Mouse (Mus musculus): ENCODE results near the gene Elane. TPM values are rescaled to one million over a fixed set of nuclear protein-coding genes. Genes with fewer than 3 reads are reported as not detected.

Elane gene
- polyA plus RNA-seq, 1 experiment from 2014 or later = 11.1 TPM

GRCm38 (mm10) chr10:79852827-79853226, 33.2 kb upstream of the Elane start:
- peak overlapping the region; percentile 85 for H3K4me2 ChIP-seq
- no peak for ATAC-seq (ENCODE audit: insufficient read depth, low FRiP score, low read depth)
- H3K27ac ChIP-seq = peak overlapping the region; percentile 100
- peaks cover 37% of the 10 kb centered on the region for H3K4me1 ChIP-seq
- H3K9me3 ChIP-seq = no peaks in the 10 kb centered on the region
- WGBS = 14% methylated on average over 8 of the region's 8 CpGs
- H3K27me3 ChIP-seq (replicated peaks) = no peaks in the 10 kb centered on the region
- H3K9ac ChIP-seq = peak overlapping the region; percentile 33; the same call in 1 of the 2 replicates
- no peaks in the 10 kb centered on the region for H3K36me3 ChIP-seq
- peak overlapping the region; percentile 96 for H3K4me3 ChIP-seq (replicated peaks)

DNA sequence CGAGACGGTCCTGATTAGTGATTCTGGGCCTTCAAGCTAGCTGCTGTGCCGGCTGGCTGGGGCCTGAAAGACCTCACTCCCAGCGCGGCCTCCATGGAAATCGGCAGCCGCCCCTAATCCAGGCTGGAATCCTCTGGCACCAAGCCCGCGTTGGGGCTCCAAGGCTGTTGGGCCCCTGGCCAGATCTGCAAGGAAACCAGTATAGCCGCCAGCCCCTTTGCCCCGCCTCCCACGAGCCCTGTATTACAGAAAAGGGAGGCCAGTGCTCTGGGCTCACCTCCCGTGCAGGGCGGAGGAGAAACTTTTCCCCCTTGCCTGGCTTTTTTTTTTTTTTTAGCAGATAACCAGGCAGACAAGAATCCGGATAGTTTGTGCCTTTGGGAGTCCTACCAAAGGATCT, 32.7 kb upstream of the Elane start:
- Histone ChIP-seq H3K36me3 (no peaks in the 10 kb centered on the region), H3K9ac (peak overlapping the region; percentile 51), H3K27ac (peak overlapping the region; percentile 100), H3K4me3 (replicated peaks) (peak overlapping the region; percentile 96), H3K4me1 (peaks cover 43% of the 10 kb centered on the region), H3K9me3 (no peaks in the 10 kb centered on the region), H3K4me2 (peak overlapping the region; percentile 85), H3K27me3 (replicated peaks) (no peaks in the 10 kb centered on the region)
- peak; percentile 55 for ATAC-seq (ENCODE audit: insufficient read depth, low FRiP score, low read depth)
- WGBS = under 1% methylated on average over 15 of the region's 15 CpGs

DNA sequence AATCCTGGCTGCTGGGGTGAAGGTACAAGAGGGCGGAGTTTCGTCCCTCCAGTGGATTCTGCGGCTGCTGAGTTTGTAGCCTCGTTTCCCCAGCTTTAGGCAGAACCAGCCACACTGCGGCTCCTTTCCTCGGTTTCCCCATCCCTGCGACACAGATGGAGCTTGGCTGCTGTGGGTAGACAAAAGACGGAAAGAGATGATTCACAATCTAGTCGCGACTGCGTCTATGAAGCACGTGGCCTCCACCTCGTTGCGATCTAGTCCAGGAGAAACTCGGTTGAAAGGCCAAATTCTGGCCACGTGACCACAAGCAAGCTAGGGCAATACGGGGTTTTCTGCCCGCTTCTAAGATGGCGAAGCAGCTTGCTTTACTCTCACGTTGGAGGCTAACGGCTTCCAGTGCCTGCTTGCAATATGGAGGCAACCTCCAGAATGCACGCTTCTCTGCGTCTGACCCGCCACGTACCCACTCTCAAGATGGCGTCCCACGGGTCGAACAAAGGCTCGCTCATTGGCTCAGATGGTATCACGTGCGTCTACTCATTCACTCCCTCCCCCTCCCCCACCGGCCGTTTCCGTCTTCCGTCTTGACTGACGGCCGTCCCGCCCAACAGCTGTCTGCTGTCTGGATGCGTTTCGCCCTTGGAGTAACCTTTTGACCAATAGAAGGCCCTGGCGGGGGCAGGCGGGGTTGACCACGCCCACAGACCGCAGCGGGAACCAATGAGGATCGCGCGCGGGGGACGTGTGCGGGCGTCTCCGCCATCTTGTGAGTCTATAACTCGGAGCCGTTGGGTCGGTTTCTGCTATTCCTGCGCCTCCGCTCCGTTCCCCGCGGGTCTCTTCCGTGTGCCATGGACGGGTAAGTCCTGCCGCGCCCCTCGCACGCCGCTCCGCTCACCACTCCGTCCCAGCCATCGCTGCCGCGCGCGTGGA, 31.9 kb upstream of the Elane start, which contains the start of gene Ptbp1:
Gene Ptbp1 (plus strand): TSS at position 568 of the 936 bp plus-strand sequence.
- Histone ChIP-seq H3K27ac (peak within 1 kb of the TSS; percentile 100), H3K9ac (peak within 1 kb of the TSS; percentile 99), H3K36me3 (peaks cover 6% of the 10 kb centered on the region), H3K27me3 (replicated peaks) (no peaks in the 10 kb centered on the region), H3K4me1 (peaks cover 50% of the 10 kb centered on the region), H3K4me2 (peak within 1 kb of the TSS; percentile 90), H3K9me3 (no peaks in the 10 kb centered on the region), H3K4me3 (replicated peaks) (peak within 1 kb of the TSS; percentile 96)
- ATAC-seq (ENCODE audit: insufficient read depth, low FRiP score, low read depth) = peak; percentile 91
- under 1% methylated on average over 75 of the region's 75 CpGs for WGBS

DNA sequence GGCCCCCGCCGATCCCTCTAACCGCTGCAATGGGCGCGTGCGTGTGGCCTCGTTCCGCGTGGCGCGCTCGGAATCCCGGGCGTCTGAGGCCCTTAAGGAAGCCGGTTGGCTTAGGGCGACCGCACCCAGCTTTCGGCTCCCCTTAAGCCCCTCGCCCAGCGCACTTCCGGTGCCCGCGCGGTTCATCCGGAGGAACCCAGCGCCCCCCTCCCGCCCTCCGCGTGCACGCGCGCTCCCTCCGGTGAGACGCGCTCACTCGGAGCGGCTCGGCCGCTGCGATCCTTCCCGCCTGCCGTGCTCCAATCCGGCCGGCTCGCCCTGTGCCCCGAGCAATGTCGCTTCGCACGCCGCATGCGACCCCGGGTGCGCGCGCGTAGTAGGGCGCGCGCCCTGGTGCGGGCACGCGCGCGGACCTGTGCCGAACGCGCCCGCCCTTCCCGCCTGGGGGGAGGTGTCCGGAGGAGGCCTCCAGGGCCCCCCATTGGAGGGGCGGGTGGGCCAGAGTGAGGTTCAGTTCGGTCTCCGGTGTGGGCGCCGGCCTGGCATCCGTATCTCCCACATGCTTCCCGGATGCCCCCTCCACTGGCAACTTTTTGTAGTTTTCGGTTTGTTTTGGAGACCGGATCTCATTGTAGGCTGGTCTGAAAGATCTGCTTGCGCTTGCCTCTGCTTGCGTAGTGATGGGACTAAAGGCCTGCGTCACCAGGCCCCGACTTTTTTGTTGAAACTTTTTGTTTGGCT, 31.1 kb upstream of the Elane start:
- Histone ChIP-seq H3K36me3 (peaks cover 14% of the 10 kb centered on the region), H3K4me2 (peak overlapping the region; percentile 90), H3K27me3 (replicated peaks) (no peaks in the 10 kb centered on the region), H3K4me3 (replicated peaks) (peak overlapping the region; percentile 96), H3K9ac (peak overlapping the region; percentile 99), H3K9me3 (no peaks in the 10 kb centered on the region), H3K27ac (peak overlapping the region; percentile 100), H3K4me1 (peaks cover 54% of the 10 kb centered on the region)
- no peak for ATAC-seq (ENCODE audit: insufficient read depth, low FRiP score, low read depth)
- WGBS = under 1% methylated on average over 82 of the region's 83 CpGs

DNA sequence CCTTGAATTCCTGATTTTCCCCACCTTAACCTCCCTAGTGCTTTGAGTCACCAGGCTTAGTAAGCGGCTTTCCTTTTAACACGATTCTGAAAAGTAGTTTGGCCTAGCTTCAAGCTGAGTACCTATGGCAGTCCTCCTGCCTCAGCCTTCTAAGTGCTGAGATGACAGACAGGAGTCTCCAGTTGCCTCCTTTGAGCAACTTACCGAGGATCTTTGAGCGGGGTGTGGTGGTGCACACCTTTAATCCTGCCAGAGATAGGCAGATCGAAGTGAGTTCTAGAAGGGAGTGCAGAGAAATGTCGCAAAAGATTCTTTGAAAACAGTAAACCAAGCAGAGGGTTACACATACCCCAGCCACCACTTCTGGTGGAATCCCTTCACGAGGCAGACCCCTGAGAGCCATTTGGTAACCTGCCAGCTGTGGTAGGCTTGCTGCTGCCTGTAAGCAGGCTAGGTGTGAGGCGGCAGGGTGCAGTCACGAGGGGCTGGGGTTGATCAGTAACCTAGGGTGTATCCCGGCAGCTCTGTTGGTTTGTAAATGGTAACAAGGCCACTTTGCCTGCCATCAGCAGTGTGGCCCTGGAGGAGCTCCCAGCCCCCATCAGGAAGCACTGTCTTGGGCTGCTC, 30.4 kb upstream of the Elane start:
- no peak for ATAC-seq (ENCODE audit: insufficient read depth, low FRiP score, low read depth)
- peaks cover 21% of the 10 kb centered on the region for H3K36me3 ChIP-seq
- peak overlapping the region; percentile 100 for H3K27ac ChIP-seq
- H3K4me1 ChIP-seq = peaks cover 58% of the 10 kb centered on the region
- H3K4me3 ChIP-seq (replicated peaks) = peak overlapping the region; percentile 96
- H3K9me3 ChIP-seq = no peaks in the 10 kb centered on the region
- WGBS = 2% methylated on average over 10 of the region's 10 CpGs
- H3K9ac ChIP-seq = peak overlapping the region; percentile 99; the same call in 1 of the 2 replicates
- peak overlapping the region; percentile 90 for H3K4me2 ChIP-seq
- no peaks in the 10 kb centered on the region for H3K27me3 ChIP-seq (replicated peaks)

- H3K4me3 ChIP-seq (replicated peaks) = peak overlapping the region; percentile 96
- no peaks in the 10 kb centered on the region for H3K9me3 ChIP-seq
- H3K27ac ChIP-seq = peak overlapping the region; percentile 100
- H3K27me3 ChIP-seq (replicated peaks) = no peaks in the 10 kb centered on the region
- peaks cover 59% of the 10 kb centered on the region for H3K4me1 ChIP-seq
- 26% methylated on average over 6 of the region's 6 CpGs for WGBS
- peak overlapping the region; percentile 99 for H3K9ac ChIP-seq
- peak overlapping the region; percentile 90 for H3K4me2 ChIP-seq
- ATAC-seq (ENCODE audit: insufficient read depth, low FRiP score, low read depth) = no peak
- peaks cover 28% of the 10 kb centered on the region for H3K36me3 ChIP-seq
Measured at GRCm38 (mm10) chr10:79856280-79856679, 29.8 kb upstream of the Elane start.

DNA sequence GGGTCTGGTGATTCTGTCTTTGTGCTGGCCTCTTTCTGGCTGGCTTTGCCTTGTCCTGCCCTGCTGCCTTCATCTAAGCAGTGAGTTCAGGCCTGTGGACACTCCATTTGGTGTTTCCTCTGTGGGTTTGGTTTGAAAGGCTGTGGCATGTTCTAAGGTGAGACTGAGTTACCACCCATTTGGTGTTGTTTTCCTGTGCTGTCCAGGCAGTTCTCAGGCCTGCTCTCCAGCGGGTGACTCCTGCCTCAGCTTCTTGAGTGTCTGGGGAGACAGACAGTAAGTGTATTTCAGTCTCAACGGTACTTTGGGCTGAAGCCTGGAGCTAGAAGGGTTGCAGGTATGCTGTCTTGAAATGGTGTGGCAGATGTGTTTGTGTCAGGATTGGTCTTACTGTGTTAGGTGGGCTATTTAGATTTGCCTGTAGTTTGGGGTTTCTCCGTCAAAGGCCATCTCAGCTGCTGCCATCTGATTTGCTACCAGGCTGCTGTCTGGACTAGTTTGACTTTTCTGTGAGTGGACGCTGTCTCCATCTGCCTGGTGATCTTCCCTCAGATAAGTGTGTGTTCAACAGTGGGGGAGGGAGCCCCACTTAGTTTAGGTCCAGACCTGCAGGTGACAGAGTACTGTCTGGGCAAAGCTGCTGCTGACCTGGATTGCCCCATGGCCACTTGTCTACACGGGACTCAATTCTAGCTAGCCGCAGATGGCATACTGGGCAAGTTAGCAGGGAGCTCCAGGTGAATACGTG, 29.2 kb upstream of the Elane start:
- Histone ChIP-seq H3K27ac (peak overlapping the region; percentile 100), H3K4me3 (replicated peaks) (peak overlapping the region; percentile 96), H3K9me3 (no peaks in the 10 kb centered on the region), H3K9ac (peak overlapping the region; percentile 99; the same call in 1 of the 2 replicates), H3K36me3 (peaks cover 34% of the 10 kb centered on the region), H3K4me1 (peaks cover 53% of the 10 kb centered on the region), H3K27me3 (replicated peaks) (no peaks in the 10 kb centered on the region), H3K4me2 (peak overlapping the region; percentile 90)
- no peak for ATAC-seq (ENCODE audit: insufficient read depth, low FRiP score, low read depth)
- 20% methylated on average over 7 of the region's 7 CpGs for WGBS

DNA sequence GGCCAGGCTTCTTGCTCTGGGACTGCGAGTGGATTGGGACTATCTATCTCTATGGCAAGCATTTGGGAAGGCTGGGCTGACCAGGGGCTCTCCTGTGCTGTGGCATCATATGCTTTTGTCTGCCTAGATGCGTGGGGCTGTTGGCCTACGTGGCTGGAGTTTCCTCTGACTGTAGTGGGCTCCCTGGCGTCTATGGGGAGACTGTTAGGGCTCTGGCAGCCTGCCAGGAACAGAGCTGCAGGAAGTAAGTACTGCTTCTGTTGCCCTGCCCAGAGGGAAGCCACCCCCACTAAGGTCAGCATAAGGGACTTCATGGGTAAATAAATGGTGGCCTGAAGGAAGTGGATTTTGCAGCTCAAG, 28.6 kb upstream of the Elane start:
- no peak for ATAC-seq (ENCODE audit: insufficient read depth, low FRiP score, low read depth)
- H3K4me1 ChIP-seq = peaks cover 47% of the 10 kb centered on the region
- H3K9ac ChIP-seq = peak overlapping the region; percentile 11; the same call in 1 of the 2 replicates
- peak overlapping the region; percentile 100 for H3K27ac ChIP-seq
- peak overlapping the region; percentile 90 for H3K4me2 ChIP-seq
- H3K4me3 ChIP-seq (replicated peaks) = peak overlapping the region; percentile 96
- no peaks in the 10 kb centered on the region for H3K9me3 ChIP-seq
- WGBS = 8% methylated on average over 4 of the region's 4 CpGs
- peaks cover 38% of the 10 kb centered on the region for H3K36me3 ChIP-seq
- no peaks in the 10 kb centered on the region for H3K27me3 ChIP-seq (replicated peaks)

- Histone ChIP-seq H3K36me3 (peaks cover 43% of the 10 kb centered on the region), H3K9ac (no peak overlapping the region), H3K4me3 (replicated peaks) (peak overlapping the region; percentile 96), H3K4me1 (peaks cover 43% of the 10 kb centered on the region), H3K27ac (peak overlapping the region; percentile 100), H3K27me3 (replicated peaks) (no peaks in the 10 kb centered on the region), H3K4me2 (peak overlapping the region; percentile 90), H3K9me3 (no peaks in the 10 kb centered on the region)
- no peak for ATAC-seq (ENCODE audit: insufficient read depth, low FRiP score, low read depth)
- WGBS = 38% methylated on average over 2 of the region's 2 CpGs
Measured at GRCm38 (mm10) chr10:79857894-79858293, 28.2 kb upstream of the Elane start.

DNA sequence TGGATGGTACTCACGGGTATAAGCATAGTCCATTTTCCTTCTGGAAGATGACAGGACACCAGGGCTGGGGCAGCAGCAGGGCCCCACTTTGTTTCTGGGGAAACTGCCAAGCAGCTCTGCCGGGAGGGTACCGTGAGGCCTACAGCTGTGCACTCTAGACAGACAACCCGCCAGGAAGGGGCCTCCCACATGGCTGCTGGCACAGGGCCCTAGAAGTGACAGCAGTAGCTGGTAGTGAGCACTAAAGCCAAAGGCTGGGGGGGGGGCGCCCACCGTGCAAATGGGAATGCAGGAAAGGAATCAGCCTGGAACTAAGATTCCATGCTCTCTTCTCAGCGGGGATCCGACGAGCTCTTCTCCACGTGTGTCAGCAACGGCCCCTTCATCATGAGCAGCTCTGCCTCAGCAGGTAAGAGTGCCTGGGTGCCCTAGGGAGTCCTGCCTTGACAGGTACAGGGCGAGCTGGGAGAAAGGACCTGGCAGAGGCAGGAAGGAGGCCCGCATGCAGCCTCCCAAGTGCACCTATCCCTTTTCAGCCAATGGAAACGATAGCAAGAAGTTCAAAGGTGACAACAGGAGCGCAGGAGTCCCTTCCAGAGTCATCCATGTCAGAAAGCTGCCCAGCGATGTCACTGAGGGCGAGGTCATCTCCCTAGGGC, 27.5 kb upstream of the Elane start:
- Histone ChIP-seq H3K9me3 (no peaks in the 10 kb centered on the region), H3K36me3 (peaks cover 48% of the 10 kb centered on the region), H3K4me3 (replicated peaks) (peak overlapping the region; percentile 96), H3K4me2 (peak overlapping the region; percentile 90), H3K27me3 (replicated peaks) (no peaks in the 10 kb centered on the region), H3K9ac (no peak overlapping the region; the same call in 1 of the 2 replicates), H3K4me1 (peaks cover 40% of the 10 kb centered on the region), H3K27ac (peak overlapping the region; percentile 100)
- WGBS = 41% methylated on average over 17 of the region's 17 CpGs
- ATAC-seq (ENCODE audit: insufficient read depth, low FRiP score, low read depth) = no peak
